Mouse (Mus musculus) kidney, postnatal 14 days (tissue): ENCODE data around the gene Rit1.
"Not testable (repeated sequence)": the region's sequence is repeated elsewhere in the genome, so short reads cannot be mapped to it uniquely, and the experiment has no call there.

Experiments
- DNase-seq: peaks from one replicate; pipeline ENCODE4 v3.0.0; 2022; ENCODE audit warnings: mixed read lengths

Rit1 gene

GRCm38 (mm10) chr3:88745534-88745933 lies 28.9 kb downstream of the Rit1 start:
- no peak for DNase-seq

GRCm38 (mm10) chr3:88746139-88746870 lies 29.7 kb downstream of the Rit1 start:
- no peak for DNase-seq

DNA sequence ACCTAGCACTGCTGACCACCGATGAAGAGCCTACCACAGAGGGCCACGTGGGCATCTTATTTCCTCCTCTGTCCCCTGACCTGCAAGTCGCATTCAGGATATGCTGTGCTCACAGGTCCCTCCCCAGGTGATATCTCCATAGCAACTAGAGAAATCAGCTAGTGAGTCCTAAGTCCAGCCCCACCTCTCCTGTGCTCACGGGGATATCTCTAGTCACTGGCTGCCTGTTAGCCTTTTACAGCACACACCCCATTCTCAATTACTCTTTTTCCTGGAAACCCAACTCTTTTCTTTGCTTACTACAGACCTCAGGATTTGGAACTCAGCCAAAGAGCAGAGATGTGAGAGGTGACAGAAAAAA lies 30.2 kb downstream of the Rit1 start:
- no peak for DNase-seq

GRCm38 (mm10) chr3:88754283-88754682 lies 37.6 kb downstream of the Rit1 start:
- no peak for DNase-seq

GRCm38 (mm10) chr3:88755541-88755940 lies 38.9 kb downstream of the Rit1 start:
- DNase-seq, result no peak

DNA sequence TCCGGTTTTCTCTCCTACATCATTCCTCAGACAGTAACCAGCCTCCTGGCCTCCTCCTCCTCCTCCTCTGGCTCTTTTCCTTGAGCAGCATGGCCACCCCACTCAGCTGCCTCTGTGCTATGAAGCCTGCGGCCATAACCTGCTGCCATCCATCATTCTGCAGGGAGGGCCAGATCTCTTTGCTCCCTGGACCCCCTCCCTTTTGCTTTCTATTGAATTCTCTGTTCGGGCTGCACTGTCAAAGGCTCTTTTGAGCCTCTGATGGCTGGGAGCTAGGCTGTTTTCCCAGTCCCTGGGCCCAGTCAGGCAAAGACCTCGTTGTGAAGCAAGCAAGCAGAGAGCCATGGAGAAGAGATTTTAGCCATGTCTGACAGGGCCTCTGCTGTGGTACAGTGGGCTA lies 39.6 kb downstream of the Rit1 start:
- no peak for DNase-seq

- peak; percentile 71 for DNase-seq
Observed at GRCm38 (mm10) chr3:88758045-88758500, 41.4 kb downstream of the Rit1 start.

GRCm38 (mm10) chr3:88761619-88762018 lies 45.0 kb downstream of the Rit1 start:
- no peak for DNase-seq

- DNase-seq, result no peak
Observed at GRCm38 (mm10) chr3:88762401-88762831, 45.8 kb downstream of the Rit1 start.

DNA sequence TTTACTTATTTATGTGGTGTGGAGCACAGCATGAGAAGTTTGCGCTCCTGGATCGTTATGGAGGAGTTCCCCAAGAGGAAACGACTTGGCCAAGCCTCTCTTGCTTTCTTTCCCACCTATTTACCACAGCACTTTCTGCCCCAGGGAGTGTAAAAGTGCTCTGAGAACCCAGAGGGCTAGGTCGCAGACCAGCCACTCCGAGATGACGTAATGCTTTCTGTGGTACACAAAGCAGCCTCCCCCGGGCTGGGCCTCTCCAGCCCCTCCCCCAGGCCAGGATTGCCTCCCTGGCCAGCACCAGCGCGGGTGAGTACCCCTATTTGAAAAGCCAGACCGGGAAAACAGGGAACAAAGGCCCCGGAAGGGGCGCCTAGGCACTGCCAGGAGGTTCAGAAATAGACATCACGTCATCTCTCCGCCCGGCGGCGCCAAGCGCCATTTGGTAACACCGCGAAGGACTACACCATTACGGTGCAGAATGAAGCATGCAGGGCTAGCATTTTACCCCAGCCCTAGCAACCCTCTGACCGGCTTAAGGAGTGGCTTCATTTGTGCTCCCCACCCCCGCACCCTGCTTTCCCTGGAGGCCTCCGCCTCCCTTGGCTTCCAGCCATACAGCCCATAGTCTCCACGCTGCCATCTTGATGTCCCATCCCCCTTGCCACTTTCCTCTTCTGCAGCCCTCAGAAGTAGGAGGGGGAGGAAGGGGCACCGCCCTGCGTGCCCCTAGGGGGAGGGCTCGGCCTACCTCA lies 54.7 kb downstream of the Rit1 start:
- peak; percentile 31 for DNase-seq

GRCm38 (mm10) chr3:88771941-88772280 lies 55.3 kb downstream of the Rit1 start:
- DNase-seq, result not testable (repeated sequence)

DNA sequence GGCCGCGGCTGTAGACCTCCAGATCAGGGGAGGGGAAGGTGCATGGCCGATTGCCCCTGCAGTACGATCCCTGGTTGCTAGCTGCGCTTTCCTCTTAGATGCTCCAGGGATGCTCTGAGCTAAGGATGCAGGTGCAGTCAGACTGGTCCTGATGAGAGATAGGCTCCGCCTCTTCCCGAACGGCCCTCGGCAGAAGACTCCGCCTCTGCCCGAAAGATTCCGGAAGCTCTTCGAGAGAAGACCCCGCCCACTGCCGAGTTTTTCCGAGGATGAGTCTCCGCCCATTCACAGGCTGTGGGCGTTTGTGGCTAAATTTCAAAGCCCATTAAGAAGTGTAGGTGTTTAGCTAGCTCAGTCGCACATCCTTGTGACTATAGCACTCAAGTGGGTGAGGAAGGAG lies 55.8 kb downstream of the Rit1 start:
- peak; percentile 92 for DNase-seq

DNA sequence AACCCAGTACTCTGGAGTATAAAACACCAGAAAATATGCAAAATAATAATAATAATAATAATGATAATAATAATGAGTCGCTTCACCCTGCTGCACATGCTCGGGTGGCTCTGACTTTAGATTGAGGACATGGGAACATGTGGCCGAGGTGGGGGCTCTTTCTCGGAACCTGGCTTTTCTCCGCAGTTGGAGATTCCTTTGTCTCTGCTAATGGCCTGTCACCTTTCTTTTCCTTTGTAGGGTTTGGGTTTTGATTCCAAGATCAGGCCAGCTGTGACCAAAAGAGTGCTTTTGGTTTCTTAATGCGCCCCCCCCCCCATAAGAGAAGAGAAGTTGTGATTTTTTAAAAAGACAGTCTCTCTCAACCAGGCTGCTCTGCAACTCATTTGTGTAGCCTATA lies 56.5 kb downstream of the Rit1 start:
- DNase-seq, result not testable (repeated sequence)

DNA sequence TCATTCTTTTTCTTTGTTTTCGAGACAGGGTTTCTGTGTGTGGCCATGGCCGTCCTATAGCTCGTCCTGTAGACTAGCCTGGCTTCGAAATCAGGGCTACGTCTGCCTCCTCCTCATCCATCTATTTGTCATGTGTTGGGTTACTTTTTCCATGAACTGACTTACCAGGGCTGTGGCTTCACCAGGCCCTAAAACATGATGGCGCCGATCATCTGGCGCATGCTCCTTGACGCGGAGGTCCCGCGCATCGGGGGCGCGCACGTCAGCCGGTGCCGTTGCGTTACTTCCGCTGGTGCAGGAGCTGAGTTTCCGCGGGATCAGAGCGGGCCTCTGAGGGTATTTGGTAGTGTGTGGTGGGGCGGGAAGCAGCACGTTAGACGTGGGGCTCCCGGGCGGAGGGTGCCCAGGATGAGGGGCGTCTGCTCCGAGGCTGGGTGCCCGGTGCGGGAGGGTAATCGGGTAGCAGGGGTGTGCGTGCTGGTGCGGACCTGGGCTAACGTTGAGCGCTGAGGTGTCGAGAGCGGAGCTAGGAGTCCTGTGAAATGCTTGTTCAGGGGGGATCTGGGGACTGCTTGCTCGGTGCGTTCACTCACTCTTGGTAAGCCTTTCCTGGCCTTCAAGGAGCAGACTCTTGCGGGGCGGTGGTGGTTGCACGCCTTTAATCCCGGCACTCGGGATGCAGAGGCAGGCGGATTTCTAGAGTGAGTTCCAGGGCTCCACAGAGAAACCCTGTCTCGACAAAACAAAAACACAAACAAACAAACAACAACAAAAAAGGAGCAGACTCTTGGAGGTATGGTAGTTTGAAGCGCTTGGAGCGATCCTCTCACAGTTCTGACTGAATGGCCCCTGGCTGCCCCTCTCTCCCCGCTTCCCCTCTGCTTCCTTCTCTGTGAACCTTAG lies 58.6 kb downstream of the Rit1 start, which contains the start of gene Syt11:
TSS of gene Syt11 (minus strand) at position 226 of the 903 bp plus-strand sequence.
- peak; percentile 29 for DNase-seq
